Mouse (Mus musculus) limb, embryonic 14.5 days (tissue): ENCODE measurements around the gene Nphp1. TPM values are rescaled to one million over a fixed set of nuclear protein-coding genes. Genes with fewer than 3 reads are reported as not detected.

Experiments
- ATAC-seq: fragments of 200-750 bp; cut with Nextera tagmentation; 2 replicates; pipeline ENCODE4 v1.8.0; 2017; ENCODE audit warnings: low read depth, moderate number of reproducible peaks, moderate TSS enrichment; ENCODE audit not compliant: low FRiP score
- DNase-seq: peaks from one replicate; pipeline ENCODE4 v3.0.0-alpha.2; 2015; ENCODE audit warnings: low spot score
- H3K27ac ChIP-seq: fragments of 300-500 bp; sonication (generic); replicated peaks from 2 replicates; pipeline ENCODE4 v1.5.1; 2014; ENCODE audit warnings: low read depth, mild to moderate bottlenecking, low read length, moderate library complexity, mixed read lengths
- H3K27me3 ChIP-seq: fragments of 300-500 bp; sonication (generic); 2 replicates; pipeline ENCODE4 v1.6.1; 2014; ENCODE audit warnings: low read length, mixed read lengths; ENCODE audit not compliant: control insufficient read depth, insufficient read depth
- H3K36me3 ChIP-seq: fragments of 300-500 bp; sonication (generic); 2 replicates; pipeline ENCODE4 v1.6.1; 2014; ENCODE audit warnings: mild to moderate bottlenecking, low read length, moderate library complexity, mixed read lengths; ENCODE audit not compliant: control insufficient read depth, insufficient read depth
- H3K4me1 ChIP-seq: fragments of 300-500 bp; sonication (generic); 2 replicates; pipeline ENCODE4 v1.6.1; 2014; ENCODE audit warnings: antibody characterized with exemption, low read length, mixed read lengths; ENCODE audit not compliant: control insufficient read depth, insufficient read depth
- H3K4me2 ChIP-seq: fragments of 300-500 bp; sonication (generic); replicated peaks from 2 replicates; pipeline ENCODE4 v1.6.1; 2014; ENCODE audit warnings: low read depth, mild to moderate bottlenecking, low read length, moderate library complexity; ENCODE audit not compliant: severe bottlenecking
- H3K4me3 ChIP-seq: fragments of 300-500 bp; sonication (generic); replicated peaks from 2 replicates; pipeline ENCODE4 v1.5.1; 2014; ENCODE audit warnings: low read length
- H3K9ac ChIP-seq: fragments of 300-500 bp; sonication (generic); 2 replicates; pipeline ENCODE4 v1.6.1; 2014; ENCODE audit warnings: mild to moderate bottlenecking, low read depth, low read length, moderate library complexity; ENCODE audit not compliant: severe bottlenecking
- H3K9me3 ChIP-seq: fragments of 300-500 bp; sonication (generic); 2 replicates; pipeline ENCODE4 v1.6.1; 2016; ENCODE audit warnings: low read length; ENCODE audit not compliant: control insufficient read depth
- POLR2A ChIP-seq: fragments of 200-500 bp; IDR thresholded peaks from 2 replicates; pipeline ENCODE4 v1.8.0; 2012; ENCODE audit warnings: inconsistent platforms, mild to moderate bottlenecking, moderate library complexity, borderline replicate concordance; ENCODE audit not compliant: insufficient read depth, insufficient read length; ENCODE audit errors: extremely low read depth
- WGBS: fragments of 180-500 bp; shearing (Covaris S2); extraction: QIAGEN DNeasy Blood & Tissue Kit; methylation state at CpG from one replicate; pipeline ENCODE4 v1.1.7; 2014; 5-methylcytosine and 5-hydroxymethylcytosine counted together
- polyA plus RNA-seq, 2 experiments: library from polyadenylated mRNA; depleted of rRNA in 1 of 2; stranded (reverse) in 1 of 2; unstranded in 1 of 2; fragments of >200 nt; fragmentation: Nextera tagmentation in 1 of 2; extraction: Ambion mirVana in 1 of 2; gene quantifications; 2 replicates each; pipeline versions ENCODE4 v1.2.1 to v1.2.3; 2012 to 2014

The Nphp1 gene
- polyA plus RNA-seq, 2 experiments, result 23.4 to 27.8 TPM

DNA sequence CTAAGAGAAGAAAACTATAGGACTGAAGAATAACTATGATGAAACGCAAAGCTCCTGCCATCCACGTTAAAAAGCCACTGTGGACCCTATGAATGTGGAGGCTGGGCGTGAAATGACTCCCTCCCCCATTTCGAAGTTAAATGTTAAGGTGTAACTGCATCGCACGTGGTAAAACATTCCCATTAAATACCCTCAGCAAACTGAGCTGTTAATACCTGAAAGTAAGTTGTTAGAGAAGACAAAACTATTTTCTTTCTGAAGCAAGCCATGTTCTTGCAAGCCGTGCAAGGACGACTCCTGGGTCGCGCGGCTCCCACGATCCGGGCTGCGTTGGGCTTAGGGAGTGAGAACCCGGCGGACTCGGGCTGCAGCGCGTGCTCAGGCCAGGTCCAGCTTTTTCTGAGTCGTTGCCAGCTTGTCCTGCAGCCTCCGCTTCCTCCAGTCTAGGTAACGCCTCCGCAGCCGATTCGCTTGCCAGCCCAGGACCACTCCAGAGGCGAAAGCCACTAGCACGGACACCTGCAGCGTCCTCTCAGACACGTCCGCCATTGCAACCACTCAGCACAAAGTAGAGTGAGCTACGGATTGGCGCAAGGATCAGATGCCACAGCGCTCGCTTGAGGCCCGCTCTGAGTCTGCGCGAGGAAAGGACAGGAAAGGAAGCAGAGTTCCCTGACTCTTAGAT is 3.4 kb upstream of the Nphp1 start, which contains the start of gene Mtln:
TSS of gene Mtln (minus strand) at position 570 of the 685 bp plus-strand sequence.
- H3K27ac ChIP-seq, result peak within 1 kb of the TSS; percentile 77
- peak; percentile 85; the same call in 1 of the 2 replicates for TF ChIP-seq POLR2A
- 1% methylated on average over 37 of the region's 37 CpGs for WGBS
- H3K9ac ChIP-seq, result peak within 1 kb of the TSS; percentile 76
- H3K4me3 ChIP-seq, result peak within 1 kb of the TSS; percentile 64
- H3K27me3 ChIP-seq, result no peaks in the 10 kb centered on the region
- H3K9me3 ChIP-seq, result no peaks in the 10 kb centered on the region
- ATAC-seq (peak; percentile 93), DNase-seq (peak; percentile 91)
- peak within 1 kb of the TSS; percentile 48 for H3K4me2 ChIP-seq
- H3K4me1 ChIP-seq, result peaks cover 14% of the 10 kb centered on the region
- no peaks in the 10 kb centered on the region for H3K36me3 ChIP-seq

DNA sequence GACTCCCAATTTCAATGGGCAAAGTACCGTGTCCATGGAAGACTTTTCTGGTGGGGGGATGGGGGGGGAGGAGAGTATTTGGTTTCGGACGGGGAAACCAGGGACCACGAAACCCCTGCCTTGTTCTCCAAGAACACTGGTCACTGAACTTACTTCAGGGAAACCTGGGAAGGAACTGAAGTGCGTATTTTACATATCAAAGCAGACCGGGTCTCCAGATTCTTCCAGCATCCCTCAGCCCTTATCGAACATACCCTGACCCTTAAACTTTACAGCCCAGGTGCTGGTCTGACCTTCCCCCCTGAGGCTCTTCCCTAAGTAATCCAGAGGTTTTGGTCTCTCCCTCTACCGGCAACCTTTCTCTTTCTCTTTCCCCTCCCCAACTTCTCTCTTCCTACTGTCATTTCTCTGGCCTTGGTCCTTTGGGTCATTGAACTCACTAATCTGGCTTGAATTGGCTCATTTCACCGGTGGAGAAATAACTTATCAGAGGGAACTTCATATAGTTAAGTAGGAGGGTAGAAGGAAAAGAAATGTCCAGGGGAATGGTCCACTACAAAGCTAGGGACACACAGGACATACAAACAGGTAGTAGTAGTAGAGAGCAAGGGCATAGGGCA is 1.1 kb upstream of the Nphp1 start:
- ATAC-seq (no peak), DNase-seq (no peak)
- H3K4me3 ChIP-seq, result peak overlapping the region; percentile 63
- H3K36me3 ChIP-seq, result no peaks in the 10 kb centered on the region
- H3K4me1 ChIP-seq, result peaks cover 14% of the 10 kb centered on the region
- H3K27ac ChIP-seq, result no peak overlapping the region
- 27% methylated on average over 9 of the region's 9 CpGs for WGBS
- no peaks in the 10 kb centered on the region for H3K27me3 ChIP-seq
- no peak for TF ChIP-seq POLR2A
- H3K9ac ChIP-seq, result peak overlapping the region; percentile 72; the same call in 1 of the 2 replicates
- no peaks in the 10 kb centered on the region for H3K9me3 ChIP-seq
- H3K4me2 ChIP-seq, result peak overlapping the region; percentile 74

DNA sequence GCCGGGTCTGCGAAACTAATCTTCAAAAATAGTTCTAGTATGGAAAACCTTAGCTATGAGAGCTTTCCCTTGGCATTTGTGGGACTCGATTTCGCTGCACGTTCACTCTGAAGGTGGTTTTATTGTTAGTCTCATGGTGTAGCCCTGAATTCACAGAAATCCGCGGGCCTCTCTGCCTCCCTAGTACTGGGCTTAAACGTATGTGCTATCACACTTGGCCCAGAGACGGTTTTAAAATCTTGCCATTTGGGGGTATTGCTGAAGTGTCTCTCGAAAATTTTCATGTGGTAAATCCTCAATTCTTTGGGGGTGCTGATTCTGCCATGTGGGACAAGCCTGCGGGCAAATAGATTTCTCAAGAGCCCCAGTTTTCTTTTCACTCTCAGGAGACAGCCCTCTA is 441 bp upstream of the Nphp1 start:
- Histone ChIP-seq H3K27me3 (no peaks in the 10 kb centered on the region), H3K4me1 (peaks cover 14% of the 10 kb centered on the region), H3K36me3 (no peaks in the 10 kb centered on the region), H3K4me3 (peak overlapping the region; percentile 63), H3K9me3 (no peaks in the 10 kb centered on the region), H3K27ac (peak overlapping the region; percentile 82), H3K9ac (peak overlapping the region; percentile 72), H3K4me2 (peak overlapping the region; percentile 74)
- no peak for TF ChIP-seq POLR2A
- DNase-seq (no peak), ATAC-seq (no peak; the same call in 1 of the 2 replicates)
- 9% methylated on average over 11 of the region's 11 CpGs for WGBS

DNA sequence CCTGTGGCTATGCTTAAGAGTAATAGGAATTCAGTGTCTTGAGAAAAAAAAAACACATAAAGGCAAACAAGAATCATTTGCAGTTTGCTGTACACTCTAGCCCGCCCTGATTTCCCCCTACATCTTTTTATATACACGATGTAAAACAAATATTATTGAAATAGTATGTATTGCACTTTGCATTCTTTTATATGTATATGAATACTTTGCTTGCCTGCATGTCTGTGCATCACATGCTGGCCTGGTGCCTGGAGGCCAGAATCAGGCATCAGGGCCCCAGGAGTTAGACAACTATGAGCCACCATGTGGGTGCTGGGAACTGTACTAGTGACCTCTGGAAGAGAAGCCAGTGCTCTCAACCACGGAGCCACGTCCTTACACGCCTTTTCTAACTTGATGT is 1.5 kb downstream of the Nphp1 start:
- no peak for DNase-seq
- Histone ChIP-seq H3K4me1 (peaks cover 14% of the 10 kb centered on the region), H3K27ac (no peak overlapping the region), H3K4me3 (no peak overlapping the region), H3K9ac (no peak overlapping the region), H3K36me3 (no peaks in the 10 kb centered on the region), H3K27me3 (no peaks in the 10 kb centered on the region), H3K4me2 (no peak overlapping the region), H3K9me3 (no peaks in the 10 kb centered on the region)
- TF ChIP-seq POLR2A, result no peak
- no peak for ATAC-seq
- WGBS, result 92% methylated on average over 5 of the region's 5 CpGs

- no peaks in the 10 kb centered on the region for H3K9me3 ChIP-seq
- no peak overlapping the region for H3K9ac ChIP-seq
- no peaks in the 10 kb centered on the region for H3K4me1 ChIP-seq
- no peak overlapping the region for H3K27ac ChIP-seq
- ATAC-seq (no peak), DNase-seq (no peak)
- H3K27me3 ChIP-seq, result no peaks in the 10 kb centered on the region
- no peak for TF ChIP-seq POLR2A
- H3K36me3 ChIP-seq, result peaks cover 21% of the 10 kb centered on the region
- H3K4me2 ChIP-seq, result no peak overlapping the region
- WGBS, result 72% methylated on average over 5 of the region's 5 CpGs
- no peak overlapping the region for H3K4me3 ChIP-seq
These were observed 10.2 kb downstream of the Nphp1 start for GRCm38 (mm10) chr2:127778451-127778850.
